Mouse (Mus musculus) forebrain, embryonic 10.5 days (tissue): ENCODE results near the gene Gm49486. TPM values are rescaled to one million over a fixed set of nuclear protein-coding genes. Genes with fewer than 3 reads are reported as not detected.
A peak's percentile ranks its signal among the peaks of the same experiment; 100 is the strongest.

ENCODE experiments used
- DNase-seq: peaks from one replicate; pipeline ENCODE4 v3.0.0-alpha.2; 2017; ENCODE audit warnings: low spot score; ENCODE audit errors: extremely low spot score
- H3K27ac ChIP-seq: fragments of 300-500 bp; sonication (generic); 2 replicates; pipeline ENCODE4 v1.5.1; 2016; ENCODE audit warnings: mild to moderate bottlenecking
- H3K27me3 ChIP-seq: fragments of 300-500 bp; sonication (generic); 2 replicates; pipeline ENCODE4 v1.6.1; 2016; ENCODE audit warnings: mild to moderate bottlenecking; ENCODE audit not compliant: poor library complexity, severe bottlenecking
- H3K36me3 ChIP-seq: fragments of 300-500 bp; sonication (generic); replicated peaks from 2 replicates; pipeline ENCODE4 v1.6.1; 2016; ENCODE audit warnings: mild to moderate bottlenecking, moderate library complexity
- H3K4me1 ChIP-seq: fragments of 300-500 bp; sonication (generic); 2 replicates; pipeline ENCODE4 v1.6.1; 2016
- H3K4me3 ChIP-seq: fragments of 300-500 bp; sonication (generic); 2 replicates; pipeline ENCODE4 v1.5.1; 2016; ENCODE audit warnings: mild to moderate bottlenecking, moderate library complexity
- H3K9me3 ChIP-seq: fragments of 300-500 bp; sonication (generic); 2 replicates; pipeline ENCODE4 v1.6.1; 2016; ENCODE audit warnings: mild to moderate bottlenecking, moderate library complexity
- WGBS: fragments of 180-500 bp; shearing (Covaris S2); methylation state at CpG from one replicate; pipeline ENCODE4 v1.1.7; 2016; 5-methylcytosine and 5-hydroxymethylcytosine counted together
- polyA plus RNA-seq: library from polyadenylated mRNA; unstranded; fragments of >200 nt; fragmentation: Nextera tagmentation; extraction: Ambion mirVana; gene quantifications from 2 replicates; pipeline ENCODE4 v1.2.1, GENCODE M21; 2016

Gene Gm49486
- polyA plus RNA-seq, 1 experiment from 2014 or later = 0.14 TPM

GRCm38 (mm10) chr15:79243234-79244042, 14.2 kb downstream of the Gm49486 start:
- H3K27me3 ChIP-seq = 0 out of 2 replicates have a peak, but pooled peaks cover 3% of the 10 kb centered on the region
- H3K4me3 ChIP-seq = no peak overlapping the region
- H3K36me3 ChIP-seq = peaks cover 90% of the 10 kb centered on the region
- H3K4me1 ChIP-seq = peaks cover 18% of the 10 kb centered on the region
- H3K27ac ChIP-seq = peak overlapping the region; percentile 61
- WGBS = 28% methylated on average over 10 of the region's 10 CpGs
- H3K9me3 ChIP-seq = no peaks in the 10 kb centered on the region
- peak; percentile 95 for DNase-seq

GRCm38 (mm10) chr15:79244071-79244893, 15.1 kb downstream of the Gm49486 start:
- Histone ChIP-seq H3K27ac (peak overlapping the region; percentile 44; the same call in 1 of the 2 replicates), H3K4me3 (no peak overlapping the region), H3K36me3 (peaks cover 90% of the 10 kb centered on the region), H3K27me3 (0 out of 2 replicates have a peak, but pooled peaks cover 8% of the 10 kb centered on the region), H3K4me1 (peaks cover 18% of the 10 kb centered on the region), H3K9me3 (no peaks in the 10 kb centered on the region)
- 80% methylated on average over 7 of the region's 7 CpGs for WGBS
- no peak for DNase-seq

GRCm38 (mm10) chr15:79245321-79245720, 16.1 kb downstream of the Gm49486 start:
- Histone ChIP-seq H3K36me3 (peaks cover 83% of the 10 kb centered on the region), H3K27ac (0 out of 2 replicates have a peak overlapping the region, but pooled peaks have one; percentile 20), H3K9me3 (no peaks in the 10 kb centered on the region), H3K4me3 (no peak overlapping the region), H3K4me1 (peaks cover 18% of the 10 kb centered on the region), H3K27me3 (peaks cover 17% of the 10 kb centered on the region)
- 97% methylated on average over 3 of the region's 3 CpGs for WGBS
- DNase-seq = no peak

GRCm38 (mm10) chr15:79250236-79250635, 21.0 kb downstream of the Gm49486 start:
- no peak overlapping the region for H3K4me3 ChIP-seq
- no peak for DNase-seq
- WGBS = 82% methylated on average over 2 of the region's 2 CpGs
- peaks cover 66% of the 10 kb centered on the region for H3K27me3 ChIP-seq
- peaks cover 20% of the 10 kb centered on the region for H3K4me1 ChIP-seq
- H3K9me3 ChIP-seq = no peaks in the 10 kb centered on the region
- H3K27ac ChIP-seq = no peak overlapping the region
- H3K36me3 ChIP-seq = peaks cover 42% of the 10 kb centered on the region

- Histone ChIP-seq H3K27ac (no peak overlapping the region), H3K27me3 (peaks cover 71% of the 10 kb centered on the region), H3K36me3 (peaks cover 33% of the 10 kb centered on the region), H3K9me3 (no peaks in the 10 kb centered on the region), H3K4me1 (peaks cover 20% of the 10 kb centered on the region), H3K4me3 (peak overlapping the region; percentile 51; the same call in 1 of the 2 replicates)
- 62% methylated on average over 7 of the region's 7 CpGs for WGBS
- DNase-seq = no peak
These were observed 22.0 kb downstream of the Gm49486 start for GRCm38 (mm10) chr15:79251168-79251567.

GRCm38 (mm10) chr15:79251781-79252491, 22.7 kb downstream of the Gm49486 start:
- H3K9me3 ChIP-seq = no peaks in the 10 kb centered on the region
- H3K27me3 ChIP-seq = peaks cover 71% of the 10 kb centered on the region
- H3K36me3 ChIP-seq = peaks cover 25% of the 10 kb centered on the region
- H3K27ac ChIP-seq = peak overlapping the region; percentile 80
- H3K4me3 ChIP-seq = peak overlapping the region; percentile 51
- peaks cover 20% of the 10 kb centered on the region for H3K4me1 ChIP-seq
- peak; percentile 56 for DNase-seq
- 4% methylated on average over 61 of the region's 61 CpGs for WGBS

- no peak for DNase-seq
- Histone ChIP-seq H3K9me3 (no peaks in the 10 kb centered on the region), H3K27me3 (peaks cover 71% of the 10 kb centered on the region), H3K4me3 (peak overlapping the region; percentile 51), H3K36me3 (peaks cover 21% of the 10 kb centered on the region), H3K4me1 (peaks cover 20% of the 10 kb centered on the region), H3K27ac (peak overlapping the region; percentile 80)
- 35% methylated on average over 24 of the region's 24 CpGs for WGBS
These were observed 23.4 kb downstream of the Gm49486 start for GRCm38 (mm10) chr15:79252580-79252979.

GRCm38 (mm10) chr15:79254661-79255060, 25.5 kb downstream of the Gm49486 start, which contains the start of gene Slc16a8:
Gene Slc16a8, minus strand, starts transcription at chr15:79254761.
- Histone ChIP-seq H3K27me3 (peaks cover 79% of the 10 kb centered on the region), H3K4me1 (peaks cover 27% of the 10 kb centered on the region), H3K27ac (no peak within 1 kb of the TSS), H3K9me3 (no peaks in the 10 kb centered on the region), H3K4me3 (no peak within 1 kb of the TSS), H3K36me3 (0 out of 2 replicates have a peak, but pooled peaks cover 1% of the 10 kb centered on the region)
- DNase-seq = no peak
- 24% methylated on average over 3 of the region's 3 CpGs for WGBS

- H3K27me3 ChIP-seq = peaks cover 79% of the 10 kb centered on the region
- H3K9me3 ChIP-seq = no peaks in the 10 kb centered on the region
- peaks cover 34% of the 10 kb centered on the region for H3K4me1 ChIP-seq
- WGBS = 39% methylated on average over 17 of the region's 17 CpGs
- H3K36me3 ChIP-seq = no peaks in the 10 kb centered on the region
- no peak overlapping the region for H3K27ac ChIP-seq
- DNase-seq = no peak
- no peak overlapping the region for H3K4me3 ChIP-seq
These were observed 29.3 kb downstream of the Gm49486 start for GRCm38 (mm10) chr15:79258521-79258920.

- Histone ChIP-seq H3K27ac (peak overlapping the region; percentile 83), H3K4me1 (peaks cover 28% of the 10 kb centered on the region), H3K27me3 (peaks cover 73% of the 10 kb centered on the region), H3K9me3 (no peaks in the 10 kb centered on the region), H3K4me3 (peak overlapping the region; percentile 84), H3K36me3 (no peaks in the 10 kb centered on the region)
- 1% methylated on average over 62 of the region's 62 CpGs for WGBS
- DNase-seq = peak; percentile 41
These were observed 32.0 kb downstream of the Gm49486 start for GRCm38 (mm10) chr15:79261095-79261725.

GRCm38 (mm10) chr15:79261757-79262156, 32.6 kb downstream of the Gm49486 start:
- Histone ChIP-seq H3K27ac (peak overlapping the region; percentile 83), H3K36me3 (no peaks in the 10 kb centered on the region), H3K9me3 (no peaks in the 10 kb centered on the region), H3K4me3 (peak overlapping the region; percentile 84), H3K27me3 (peaks cover 73% of the 10 kb centered on the region), H3K4me1 (peaks cover 28% of the 10 kb centered on the region)
- under 1% methylated on average over 18 of the region's 28 CpGs for WGBS
- DNase-seq = peak; percentile 36

GRCm38 (mm10) chr15:79262375-79262774, 33.2 kb downstream of the Gm49486 start:
- 25% methylated on average over 13 of the region's 13 CpGs for WGBS
- Histone ChIP-seq H3K27ac (no peak overlapping the region), H3K4me3 (peak overlapping the region; percentile 84), H3K36me3 (no peaks in the 10 kb centered on the region), H3K4me1 (peaks cover 28% of the 10 kb centered on the region), H3K27me3 (peaks cover 73% of the 10 kb centered on the region), H3K9me3 (no peaks in the 10 kb centered on the region)
- DNase-seq = peak; percentile 46
